Mouse (Mus musculus) embryonic fibroblast, embryonic 13.5 days (primary cell): ENCODE measurements at regions not wholly inside any gene's neighbourhood (a gene's known extent, or its start where the extent isn't known, plus 50 kb on each side); places are given as distances from the start of the nearest gene placed in this dataset.

Experiments used
- CTCF ChIP-seq: IDR thresholded peaks from 2 replicates; pipeline ENCODE4 v1.5.1; 2011; ENCODE audit warnings: mild to moderate bottlenecking, control low read depth, low read length, moderate library complexity, borderline replicate concordance; ENCODE audit not compliant: insufficient read depth
- POLR2A ChIP-seq: IDR thresholded peaks from 2 replicates; pipeline ENCODE4 v1.6.1; 2011; ENCODE audit warnings: low read depth, mild to moderate bottlenecking, control low read depth, low read length, moderate library complexity

GRCm38 (mm10) chr1:62901871-62902270, 198.8 kb downstream of the Nrp2 start:
- TF ChIP-seq POLR2A, result no peak
- no peak for TF ChIP-seq CTCF
